Comparison of ENCODE assay signal across 7 mouse cellular contexts in genomic region chrX:134162043-134162720, GRCm38 (mm10). TPM values are rescaled to one million over a fixed set of nuclear protein-coding genes. Genes with fewer than 3 reads are reported as not detected.
DNase-seq lines count a peak whose midpoint lies in the region; ATAC-seq and TF ChIP-seq lines count a peak whose summit lies in the region.

Gene Xkrx, minus strand, starts transcription at chrX:134162076.

- H3K27me3 ChIP-seq in hindbrain, postnatal 0 days (ENCODE audit: insufficient read depth, low read length), result no peaks in the 10 kb centered on the region
- H3K27me3 ChIP-seq in midbrain, embryonic 11.5 days (ENCODE audit: control insufficient read depth, insufficient read depth, low read length), result no peaks in the 10 kb centered on the region

- no peaks in the 10 kb centered on the region for H3K9me3 ChIP-seq in hindbrain, postnatal 0 days (ENCODE audit: low read length)
- no peaks in the 10 kb centered on the region for H3K9me3 ChIP-seq in midbrain, embryonic 11.5 days (ENCODE audit: control insufficient read depth, low read length)

- 0 out of 2 replicates have a peak within 1 kb of the TSS, but pooled peaks have one; percentile 35 for H3K9ac ChIP-seq in hindbrain, postnatal 0 days (replicated peaks; ENCODE audit: low read length)
- no peak within 1 kb of the TSS for H3K9ac ChIP-seq in midbrain, embryonic 11.5 days (ENCODE audit: low read length)

- WGBS in hindbrain, postnatal 0 days, result 45% methylated on average over 16 of the region's 16 CpGs
- WGBS in midbrain, embryonic 11.5 days, result 32% methylated on average over 16 of the region's 16 CpGs

- no peak within 1 kb of the TSS for H3K27ac ChIP-seq in hindbrain, postnatal 0 days
- H3K27ac ChIP-seq in midbrain, embryonic 11.5 days (ENCODE audit: low read depth, low read length), result no peak within 1 kb of the TSS

- no peaks in the 10 kb centered on the region for H3K36me3 ChIP-seq in hindbrain, postnatal 0 days (ENCODE audit: insufficient read depth, low read length)
- H3K36me3 ChIP-seq in midbrain, embryonic 11.5 days (ENCODE audit: control insufficient read depth, insufficient read depth, low read length), result no peaks in the 10 kb centered on the region

- peak; percentile 6 for DNase-seq in urinary bladder, postnatal 14 days (ENCODE audit: low spot score)
- DNase-seq in urinary bladder, adult 2 months (ENCODE audit: low spot score), result no peak
- peak; percentile 3 for DNase-seq in embryo, embryonic 10.5 days (ENCODE audit: low spot score)
- no peak for DNase-seq in hindbrain, postnatal 0 days (ENCODE audit: low spot score)
- no peak for DNase-seq in midbrain, embryonic 11.5 days (ENCODE audit: low spot score, missing footprints)
- peak; percentile 1 for DNase-seq in thymus, postnatal 25 days
- DNase-seq in adipocyte (ENCODE audit: low spot score), result no peak

- H3K4me3 ChIP-seq in hindbrain, postnatal 0 days (ENCODE audit: low read length), result peak within 1 kb of the TSS; percentile 33
- H3K4me3 ChIP-seq in midbrain, embryonic 11.5 days (ENCODE audit: low read depth, low read length), result peak within 1 kb of the TSS; percentile 5; the same call in 1 of the 2 replicates

- no peaks in the 10 kb centered on the region for H3K4me1 ChIP-seq in hindbrain, postnatal 0 days (ENCODE audit: insufficient read depth, low read length)
- no peaks in the 10 kb centered on the region for H3K4me1 ChIP-seq in midbrain, embryonic 11.5 days (ENCODE audit: control insufficient read depth, insufficient read depth, low read length)

- peak within 1 kb of the TSS; percentile 56 for H3K4me2 ChIP-seq in hindbrain, postnatal 0 days (ENCODE audit: low read depth, low read length)
- peak within 1 kb of the TSS; percentile 44 for H3K4me2 ChIP-seq in midbrain, embryonic 11.5 days

- no peak for ATAC-seq in hindbrain, postnatal 0 days
- ATAC-seq in midbrain, embryonic 11.5 days (ENCODE audit: low FRiP score), result no peak

- TF ChIP-seq CTCF in hindbrain, postnatal 0 days (IDR thresholded peaks at IDR 0.05; ENCODE audit: low read depth), result no peak

RNA-seq across cellular contexts. Expression of gene Xkrx, which starts in this region (rescaled TPM):
- polyA plus RNA-seq in urinary bladder, adult 2 months (2012; rRNA removed), result 3.4 and 3.8 TPM in 2 replicates
- total RNA-seq in hindbrain, postnatal 0 days (2014; rRNA removed), result 0.31 and 0.36 TPM in 2 replicates
- polyA plus RNA-seq in hindbrain, postnatal 0 days (2015; fragmentation: Nextera tagmentation; extraction: Ambion mirVana), result 0.86 and 0.90 TPM in 2 replicates
- polyA plus RNA-seq in midbrain, embryonic 11.5 days (2014; fragmentation: Nextera tagmentation; extraction: Ambion mirVana), result 0.04 and 0.06 TPM in 2 replicates

Comparison
In these comparisons a context has a peak if more than half of its experiments do, and no peak if none do; other contexts are left out.
1. DNase-seq: peak in urinary bladder, postnatal 14 days (single experiment), embryo, embryonic 10.5 days (single experiment) and thymus, postnatal 25 days (single experiment); none in urinary bladder, adult 2 months (single experiment), hindbrain, postnatal 0 days (single experiment), midbrain, embryonic 11.5 days (single experiment) and adipocyte (single experiment).